Mouse (Mus musculus) skeletal muscle tissue, adult 2 months (tissue): Measurements from ENCODE around the gene Map3k20.

Source experiments
- DNase-seq: peaks from one replicate; pipeline ENCODE4 v3.0.0-alpha.2; 2012; ENCODE audit warnings: low read depth, low spot score

The Map3k20 gene

GRCm38 (mm10) chr2:72285256-72285887 is at the start of gene Map3k20:
Map3k20 (plus strand) TSS chr2:72285637.
- DNase-seq, result peak; percentile 58

GRCm38 (mm10) chr2:72238421-72238820 is 47.0 kb upstream of the Map3k20 start:
- DNase-seq, result no peak

GRCm38 (mm10) chr2:72238925-72239324 is 46.5 kb upstream of the Map3k20 start:
- no peak for DNase-seq

GRCm38 (mm10) chr2:72239456-72239855 is 46.0 kb upstream of the Map3k20 start:
- no peak for DNase-seq

GRCm38 (mm10) chr2:72239993-72240392 is 45.4 kb upstream of the Map3k20 start:
- peak; percentile 19 for DNase-seq

- no peak for DNase-seq
These were observed 44.7 kb upstream of the Map3k20 start for GRCm38 (mm10) chr2:72240691-72241090.

GRCm38 (mm10) chr2:72241714-72242472 is 43.5 kb upstream of the Map3k20 start:
- DNase-seq, result no peak

- no peak for DNase-seq
These were observed 42.3 kb upstream of the Map3k20 start for GRCm38 (mm10) chr2:72242910-72243675.

GRCm38 (mm10) chr2:72245631-72246030 is 39.8 kb upstream of the Map3k20 start:
- DNase-seq, result no peak

- no peak for DNase-seq
These were observed 39.1 kb upstream of the Map3k20 start for GRCm38 (mm10) chr2:72246376-72246775.

- DNase-seq, result no peak
These were observed 37.6 kb upstream of the Map3k20 start for GRCm38 (mm10) chr2:72247819-72248218.

- DNase-seq, result no peak
These were observed 32.6 kb upstream of the Map3k20 start for GRCm38 (mm10) chr2:72252510-72253505.

GRCm38 (mm10) chr2:72253882-72254281 is 31.6 kb upstream of the Map3k20 start:
- DNase-seq, result no peak

GRCm38 (mm10) chr2:72254813-72255582 is 30.4 kb upstream of the Map3k20 start:
- no peak for DNase-seq

GRCm38 (mm10) chr2:72260704-72261103 is 24.7 kb upstream of the Map3k20 start:
- no peak for DNase-seq

GRCm38 (mm10) chr2:72262814-72263480 is 22.5 kb upstream of the Map3k20 start:
- DNase-seq, result no peak

- no peak for DNase-seq
These were observed 18.0 kb upstream of the Map3k20 start for GRCm38 (mm10) chr2:72267390-72267789.

- DNase-seq, result peak; percentile 71
These were observed 15.6 kb upstream of the Map3k20 start for GRCm38 (mm10) chr2:72269651-72270341.

GRCm38 (mm10) chr2:72278247-72278873 is 7.1 kb upstream of the Map3k20 start:
- DNase-seq, result no peak
